Mouse (Mus musculus) MEL (cell line): ENCODE data around the gene Gipc2. TPM values are rescaled to one million over a fixed set of nuclear protein-coding genes. Genes with fewer than 3 reads are reported as not detected.

Experiments used
- DNase-seq: peaks from one replicate; pipeline ENCODE4 v3.0.0; 2011; ENCODE audit warnings: low read depth, low spot score
- H3K27ac ChIP-seq: 2 replicates; pipeline ENCODE4 v1.5.1; 2012; ENCODE audit warnings: low read depth, mild to moderate bottlenecking, control low read depth, low read length, moderate library complexity; ENCODE audit not compliant: control insufficient read depth
- H3K27me3 ChIP-seq, 2 experiments: fragments of 150-350 bp in 1 of 2; sonication (generic) in 1 of 2; 2 replicates each; pipeline ENCODE4 v1.6.1; 2012; ENCODE audit warnings: low read length in 2 of 2, mild to moderate bottlenecking in 2 of 2, improper control_type of control experiment in 1 of 2, moderate library complexity in 1 of 2; ENCODE audit not compliant: insufficient read depth in 2 of 2, control insufficient read depth in 1 of 2
- H3K36me3 ChIP-seq, 2 experiments: 2 replicates each; pipeline ENCODE4 v1.6.1; 2012 to 2014; ENCODE audit warnings: low read length in 2 of 2, improper control_type of control experiment in 1 of 2, inconsistent platforms in 1 of 2, mild to moderate bottlenecking in 1 of 2; ENCODE audit not compliant: insufficient read depth in 2 of 2, control insufficient read depth in 1 of 2
- H3K4me1 ChIP-seq, 2 experiments: fragments of 150-350 bp in 1 of 2; sonication (generic) in 1 of 2; 2 replicates each; pipeline ENCODE4 v1.6.1; 2012; ENCODE audit warnings: low read length in 2 of 2, improper control_type of control experiment in 1 of 2, mild to moderate bottlenecking in 1 of 2; ENCODE audit not compliant: insufficient read depth in 2 of 2, control insufficient read depth in 1 of 2
- H3K4me3 ChIP-seq, 2 experiments: fragments of 150-350 bp in 1 of 2; sonication (generic) in 1 of 2; 2 replicates each; pipeline ENCODE4 v1.5.1; 2012; ENCODE audit warnings: low read depth in 2 of 2, low read length in 2 of 2, mild to moderate bottlenecking in 2 of 2, moderate library complexity in 2 of 2, control low read depth in 1 of 2, improper control_type of control experiment in 1 of 2; ENCODE audit not compliant: control insufficient read depth in 1 of 2, insufficient read depth in 1 of 2
- H3K79me2 ChIP-seq: 2 replicates; pipeline ENCODE4 v1.6.1; 2012; ENCODE audit warnings: mild to moderate bottlenecking, low read length, moderate library complexity; ENCODE audit not compliant: control insufficient read depth, poor library complexity, insufficient read depth
- H3K9ac ChIP-seq: 2 replicates; pipeline ENCODE4 v1.6.1; 2012; ENCODE audit warnings: low read depth, mild to moderate bottlenecking, control low read depth, low read length, moderate library complexity; ENCODE audit not compliant: control insufficient read depth, poor library complexity, severe bottlenecking
- H3K9me3 ChIP-seq: fragments of 150-350 bp; sonication (generic); replicated peaks from 2 replicates; pipeline ENCODE4 v1.6.1; 2012; ENCODE audit warnings: mild to moderate bottlenecking, low read length, improper control_type of control experiment, moderate library complexity; ENCODE audit not compliant: insufficient read depth
- CHD1 ChIP-seq: IDR thresholded peaks from 2 replicates; pipeline ENCODE4 v1.6.1; 2012; ENCODE audit warnings: low read depth, mild to moderate bottlenecking, inconsistent platforms, low read length, improper control_type of control experiment
- CHD2 ChIP-seq: IDR thresholded peaks from 2 replicates; pipeline ENCODE4 v1.6.1; 2011; ENCODE audit warnings: low read length, improper control_type of control experiment
- CTCF ChIP-seq, 3 experiments: IDR thresholded peaks in 2 of 3; conservative IDR thresholded peaks in 1 of 3; 2 replicates each; pipeline ENCODE4 v1.5.1; 2011 to 2012; ENCODE audit warnings: low read length in 3 of 3, low read depth in 2 of 3, mild to moderate bottlenecking in 2 of 3, improper control_type of control experiment in 1 of 3, inconsistent platforms in 1 of 3, mixed read lengths in 1 of 3, moderate library complexity in 1 of 3; ENCODE audit not compliant: control insufficient read depth in 1 of 3, insufficient read depth in 1 of 3, poor library complexity in 1 of 3, severe bottlenecking in 1 of 3
- ELF1 ChIP-seq: IDR thresholded peaks from 2 replicates; pipeline ENCODE4 v1.6.1; 2014; ENCODE audit warnings: low read depth, mild to moderate bottlenecking, inconsistent platforms, low read length, improper control_type of control experiment, moderate library complexity
- EP300 ChIP-seq, 2 experiments: IDR thresholded peaks; 2 replicates each; pipeline ENCODE4 v1.6.1; 2011; ENCODE audit warnings: improper control_type of control experiment in 2 of 2, low read length in 2 of 2, low read depth in 1 of 2, mild to moderate bottlenecking in 1 of 2
- GATA1 ChIP-seq: IDR thresholded peaks from 2 replicates; pipeline ENCODE4 v1.6.1; 2011; ENCODE audit warnings: low read depth, low read length, improper control_type of control experiment
- HCFC1 ChIP-seq: IDR thresholded peaks from 2 replicates; pipeline ENCODE4 v1.6.1; 2012; ENCODE audit warnings: low read depth, mild to moderate bottlenecking, inconsistent platforms, low read length, improper control_type of control experiment, moderate library complexity
- JUND ChIP-seq: IDR thresholded peaks from 2 replicates; pipeline ENCODE4 v1.6.1; 2011; ENCODE audit warnings: low read depth, mild to moderate bottlenecking, improper control_type of control experiment, low read length
- KAT2A ChIP-seq: conservative IDR thresholded peaks from 2 replicates; pipeline ENCODE4 v1.6.1; 2012; ENCODE audit warnings: low read depth, low read length, improper control_type of control experiment, inconsistent platforms
- MAFK ChIP-seq: IDR thresholded peaks from 2 replicates; pipeline ENCODE4 v1.6.1; 2011; ENCODE audit warnings: low read depth, mild to moderate bottlenecking, low read length, improper control_type of control experiment, borderline replicate concordance
- MAX ChIP-seq: IDR thresholded peaks from 2 replicates; pipeline ENCODE4 v1.6.1; 2011; ENCODE audit warnings: low read length, improper control_type of control experiment
- MXI1 ChIP-seq: IDR thresholded peaks from 2 replicates; pipeline ENCODE4 v1.6.1; 2011; ENCODE audit warnings: mild to moderate bottlenecking, low read depth, low read length, improper control_type of control experiment
- NRF1 ChIP-seq: IDR thresholded peaks from 2 replicates; pipeline ENCODE4 v1.6.1; 2014; ENCODE audit warnings: low read depth, mild to moderate bottlenecking, inconsistent platforms, low read length, improper control_type of control experiment, moderate library complexity; ENCODE audit not compliant: poor library complexity, insufficient read depth, severe bottlenecking
- POLR2A ChIP-seq, 2 experiments: IDR thresholded peaks; 2 replicates each; pipeline ENCODE4 v1.6.1; 2011 to 2012; ENCODE audit warnings: low read length in 2 of 2, mild to moderate bottlenecking in 2 of 2, control low read depth in 1 of 2, improper control_type of control experiment in 1 of 2, low read depth in 1 of 2, moderate library complexity in 1 of 2; ENCODE audit not compliant: control insufficient read depth in 1 of 2, insufficient read depth in 1 of 2, poor library complexity in 1 of 2
- POLR2AphosphoS2 ChIP-seq: IDR thresholded peaks from 2 replicates; pipeline ENCODE4 v1.6.1; 2011; ENCODE audit warnings: low read length, improper control_type of control experiment
- SIN3A ChIP-seq: IDR thresholded peaks from 2 replicates; pipeline ENCODE4 v1.6.1; 2012; ENCODE audit warnings: low read length, improper control_type of control experiment, inconsistent platforms
- SMC3 ChIP-seq: IDR thresholded peaks from 2 replicates; pipeline ENCODE4 v1.6.1; 2011; ENCODE audit warnings: low read depth, low read length, improper control_type of control experiment
- TAL1 ChIP-seq: IDR thresholded peaks from 2 replicates; pipeline ENCODE4 v1.6.1; 2012; ENCODE audit warnings: mild to moderate bottlenecking, inconsistent platforms, low read length, moderate library complexity, mixed read lengths
- TBP ChIP-seq: IDR thresholded peaks from 2 replicates; pipeline ENCODE4 v1.8.0; 2011; ENCODE audit warnings: low read depth, low read length, improper control_type of control experiment
- TCF12 ChIP-seq: IDR thresholded peaks from 2 replicates; pipeline ENCODE4 v1.6.1; 2014; ENCODE audit warnings: low read depth, mild to moderate bottlenecking, inconsistent platforms, low read length, improper control_type of control experiment, moderate library complexity
- USF1 ChIP-seq: IDR thresholded peaks from 2 replicates; pipeline ENCODE4 v1.6.1; 2014; ENCODE audit warnings: low read depth, mild to moderate bottlenecking, inconsistent platforms, low read length, improper control_type of control experiment, moderate library complexity
- USF2 ChIP-seq, 2 experiments: IDR thresholded peaks; 2 replicates each; pipeline ENCODE4 v1.6.1; 2011 to 2012; ENCODE audit warnings: improper control_type of control experiment in 2 of 2, low read length in 2 of 2, borderline replicate concordance in 1 of 2, inconsistent platforms in 1 of 2, low read depth in 1 of 2, mild to moderate bottlenecking in 1 of 2; ENCODE audit not compliant: insufficient read depth in 1 of 2
- ZKSCAN1 ChIP-seq: IDR thresholded peaks from 2 replicates; pipeline ENCODE4 v1.6.1; 2012; ENCODE audit warnings: low read depth, mild to moderate bottlenecking, inconsistent platforms, low read length, improper control_type of control experiment, moderate library complexity
- polyA plus RNA-seq, 2 experiments: library from polyadenylated mRNA; stranded (reverse) in 1 of 2; unstranded in 1 of 2; fragments of >175 nt in 1 of 2; fragments of >200 nt in 1 of 2; gene quantifications; 2 replicates each; pipeline versions ENCODE4 v1.2.1 to v1.2.4; 2012; ENCODE audit warnings: low replicate concordance in 2 of 2, low read depth in 1 of 2; ENCODE audit not compliant: insufficient read length in 2 of 2, insufficient read depth in 1 of 2, missing spikeins in 1 of 2
- total RNA-seq: library from RNA; depleted of rRNA; stranded (reverse); fragments of 300-350 nt; gene quantifications from 2 replicates; pipeline ENCODE4 v1.2.3, GENCODE M21; 2012

The Gipc2 gene
- total and polyA plus RNA-seq, 3 experiments, result 0.27 to 0.78 TPM; not detected in 1

DNA sequence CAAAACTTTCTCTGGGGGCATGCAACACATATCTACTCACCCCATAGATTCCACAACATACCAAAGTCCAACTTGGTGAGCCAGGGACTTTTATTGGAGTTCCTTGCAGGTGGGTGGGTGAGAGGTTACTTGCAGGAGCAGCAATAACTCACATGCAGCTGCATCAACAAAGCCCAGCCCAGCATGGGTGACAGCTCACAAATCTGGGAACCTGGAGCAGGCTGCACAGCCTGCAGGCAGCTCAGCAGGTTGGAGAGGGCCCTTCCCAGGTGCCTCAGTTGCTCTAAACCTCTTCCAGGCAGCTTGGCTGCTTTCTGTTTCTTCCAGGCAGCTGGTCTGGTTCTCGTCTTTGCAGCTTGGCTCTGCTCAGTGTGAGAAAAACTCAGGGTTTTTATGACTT lies 13.3 kb upstream of the Gipc2 start:
- Histone ChIP-seq H3K4me3 (no peak overlapping the region), H3K27ac (no peak overlapping the region), H3K36me3 (no peaks in the 10 kb centered on the region; a peak in 1 of 4 replicates)

DNA sequence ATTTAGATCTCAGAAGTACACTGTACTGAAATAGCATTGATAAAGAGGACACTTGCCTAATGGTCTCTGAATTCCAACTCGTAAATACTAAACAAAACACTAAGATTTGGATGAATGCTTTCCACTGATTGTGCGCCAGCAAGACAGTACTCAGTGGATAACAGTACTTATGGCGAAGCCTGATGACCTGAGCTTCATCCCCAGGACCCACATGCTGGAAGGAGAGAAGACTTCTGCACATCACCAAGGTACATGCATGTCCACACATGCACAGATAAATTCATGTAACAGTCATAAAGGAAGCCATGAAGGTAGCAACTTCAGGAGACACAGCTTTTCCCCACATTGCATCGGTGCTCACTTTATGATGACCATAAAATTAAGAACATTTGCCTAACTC lies 12.8 kb upstream of the Gipc2 start:
- Histone ChIP-seq H3K79me2 (no peaks in the 10 kb centered on the region), H3K9ac (no peak overlapping the region), H3K4me3 (no peak overlapping the region), H3K4me1 (no peaks in the 10 kb centered on the region), H3K27ac (no peak overlapping the region), H3K9me3 (no peaks in the 10 kb centered on the region), H3K27me3 (no peaks in the 10 kb centered on the region), H3K36me3 (no peaks in the 10 kb centered on the region; a peak in 1 of 4 replicates)
- DNase-seq, result no peak
- TF ChIP-seq POLR2AphosphoS2 (no peak), GATA1 (no peak), NRF1 (no peak), ZKSCAN1 (no peak), HCFC1 (no peak), CTCF (IDR thresholded peaks at IDR 0.05 in 2 of 3, conservative IDR thresholded peaks at IDR 0.05 in 1 of 3; ENCODE audit: control insufficient read depth in 1 of 3, insufficient read depth in 1 of 3, low read depth in 2 of 3, low read length in 3 of 3, poor library complexity in 1 of 3, severe bottlenecking in 1 of 3) (no peak), USF1 (no peak), SMC3 (no peak), CHD2 (no peak)

More for the DNA sequence above, 13.3 kb upstream of the Gipc2 start:
- Histone ChIP-seq H3K27me3 (no peaks in the 10 kb centered on the region), H3K79me2 (no peaks in the 10 kb centered on the region), H3K9me3 (no peaks in the 10 kb centered on the region), H3K4me1 (no peaks in the 10 kb centered on the region), H3K9ac (no peak overlapping the region)
- no peak for DNase-seq
- no peak for TF ChIP-seq POLR2A (IDR thresholded peaks at IDR 0.05; ENCODE audit: control insufficient read depth in 1 of 2, insufficient read depth in 1 of 2, low read depth in 1 of 2, low read length in 2 of 2, poor library complexity in 1 of 2)
- no peak for TF ChIP-seq SIN3A
- TF ChIP-seq GATA1, result no peak
- TF ChIP-seq JUND, result no peak
- TF ChIP-seq CHD1, result no peak
- no peak for TF ChIP-seq MXI1
- no peak for TF ChIP-seq MAX
- no peak for TF ChIP-seq NRF1
- TF ChIP-seq TCF12, result no peak
- TF ChIP-seq TAL1, result no peak
- no peak for TF ChIP-seq KAT2A
- TF ChIP-seq CHD2, result no peak
- TF ChIP-seq TBP, result no peak
- no peak for TF ChIP-seq USF2 (IDR thresholded peaks at IDR 0.05; ENCODE audit: borderline replicate concordance in 1 of 2, insufficient read depth in 1 of 2, low read depth in 1 of 2, low read length in 2 of 2)
- no peak for TF ChIP-seq SMC3
- TF ChIP-seq EP300 (IDR thresholded peaks at IDR 0.05; ENCODE audit: low read depth in 1 of 2, low read length in 2 of 2), result no peak
- TF ChIP-seq MAFK, result no peak
- no peak for TF ChIP-seq ELF1
